Mouse (Mus musculus) spleen, embryonic (tissue): ENCODE measurements around the gene Amz2.

ENCODE experiments used
- CTCF ChIA-PET: fragments of 350-600 bp; sonication (Branson Sonifier 250); formaldehyde crosslinking; loops from one replicate; lab custom pipeline; 2022; lab: Charles Lee

Gene Amz2

GRCm38 (mm10) chr11:109460586-109460985, 34.8 kb downstream of the Amz2 start:
- CTCF ChIA-PET = interaction anchor here (0.7 kb wide), 1 partner anchor 1882 kb away, joined by 4 read pairs; no protein-coding TSS in a partner anchor

GRCm38 (mm10) chr11:109465068-109465467, 39.3 kb downstream of the Amz2 start:
- CTCF ChIA-PET = no interaction called here

- CTCF ChIA-PET = interaction anchor here (0.6 to 0.8 kb wide), 2 partner anchors 15 to 81 kb away, joined by 3 read pairs; no protein-coding TSS in a partner anchor
Measured at GRCm38 (mm10) chr11:109466987-109467386, 41.2 kb downstream of the Amz2 start.

- CTCF ChIA-PET = no interaction called here
Measured at GRCm38 (mm10) chr11:109468133-109468532, 42.4 kb downstream of the Amz2 start.

GRCm38 (mm10) chr11:109470170-109470569, 44.4 kb downstream of the Amz2 start:
- CTCF ChIA-PET = interaction anchor here (0.6 to 0.7 kb wide), 2 partner anchors 27 to 83 kb away, joined by 3 to 19 read pairs; no protein-coding TSS in a partner anchor

- CTCF ChIA-PET = interaction anchor here (0.6 kb wide), 1 partner anchor 40 kb away, joined by 13 read pairs; no protein-coding TSS in a partner anchor
Measured at GRCm38 (mm10) chr11:109470921-109471861, 45.4 kb downstream of the Amz2 start.

- CTCF ChIA-PET = no interaction called here
Measured at GRCm38 (mm10) chr11:109472171-109472691, 46.5 kb downstream of the Amz2 start.

- CTCF ChIA-PET = no interaction called here
Measured at GRCm38 (mm10) chr11:109472821-109473170, 47.0 kb downstream of the Amz2 start.

- CTCF ChIA-PET = no interaction called here
Measured at GRCm38 (mm10) chr11:109473171-109474085, 47.7 kb downstream of the Amz2 start, which contains the start of the genes Arsg and Slc16a6. Arsg (plus strand) TSS chr11:109473374. Slc16a6 (minus strand) TSS chr11:109473598.

GRCm38 (mm10) chr11:109474086-109474742, 48.5 kb downstream of the Amz2 start:
- CTCF ChIA-PET = no interaction called here

- CTCF ChIA-PET = no interaction called here
Measured at GRCm38 (mm10) chr11:109474836-109475235, 49.1 kb downstream of the Amz2 start.

GRCm38 (mm10) chr11:109475717-109476116, 50.0 kb downstream of the Amz2 start:
- CTCF ChIA-PET = no interaction called here

GRCm38 (mm10) chr11:109476241-109476640, 50.5 kb downstream of the Amz2 start:
- CTCF ChIA-PET = no interaction called here

- CTCF ChIA-PET = no interaction called here
Measured at GRCm38 (mm10) chr11:109476653-109477052, 50.9 kb downstream of the Amz2 start.

- CTCF ChIA-PET = no interaction called here
Measured at GRCm38 (mm10) chr11:109477606-109478380, 52.0 kb downstream of the Amz2 start.

GRCm38 (mm10) chr11:109479575-109480285, 54.0 kb downstream of the Amz2 start:
- CTCF ChIA-PET = no interaction called here

- CTCF ChIA-PET = no interaction called here
Measured at GRCm38 (mm10) chr11:109480440-109480839, 54.7 kb downstream of the Amz2 start.

- CTCF ChIA-PET = no interaction called here
Measured at GRCm38 (mm10) chr11:109485398-109486045, 59.8 kb downstream of the Amz2 start.

- CTCF ChIA-PET = no interaction called here
Measured at GRCm38 (mm10) chr11:109487111-109487510, 61.4 kb downstream of the Amz2 start.
